Comparison of ENCODE assay signal across 9 mouse cellular contexts in genomic region chr2:29271803-29272518, GRCm38 (mm10). TPM values are rescaled to one million over a fixed set of nuclear protein-coding genes. Genes with fewer than 3 reads are reported as not detected.
A peak's percentile ranks its signal among the peaks of the same experiment; 100 is the strongest.
DNase-seq lines count a peak whose midpoint lies in the region; ATAC-seq and TF ChIP-seq lines count a peak whose summit lies in the region.
"Had no signal": no experiment of that assay in that cellular context is flagged by ENCODE, and none has a peak within 500 bp of the region (broad histone marks: within the 10 kb centered on the region; RNA-seq: fewer than 3 reads in every experiment).

No protein-coding gene starts in this region.

- H3K4me2 ChIP-seq in forebrain, embryonic 15.5 days (replicated peaks) = no peak overlapping the region
- H3K4me2 ChIP-seq in neural tube, embryonic 13.5 days = no peak overlapping the region
- H3K4me2 ChIP-seq: liver, embryonic 12.5 days had no signal

- intact Hi-C loops in gastrocnemius, postnatal 14 days (cut with DNase I; ENCODE audit: low total_unique reads) = no loop called here

- ATAC-seq in forebrain, embryonic 15.5 days (replicated peaks) = 0 out of 2 replicates have a peak, but pooled peaks have one; percentile 35
- ATAC-seq in neural tube, embryonic 13.5 days (ENCODE audit: low read depth) = peak; percentile 89
- ATAC-seq: liver, embryonic 12.5 days had no signal

- TF ChIP-seq POLR2A in lung, adult 2 months (IDR thresholded peaks at IDR 0.05; ENCODE audit: borderline replicate concordance, extremely low read depth, low read depth, low read length) = no peak
- no peak for TF ChIP-seq POLR2A in cerebellum, adult 2 months (IDR thresholded peaks at IDR 0.05; ENCODE audit: borderline replicate concordance, insufficient read depth, low read length)

- no peaks in the 10 kb centered on the region for H3K27me3 ChIP-seq in forebrain, embryonic 15.5 days
- peaks cover 4% of the 10 kb centered on the region; the same call in 1 of the 2 replicates for H3K27me3 ChIP-seq in neural tube, embryonic 13.5 days
- no peaks in the 10 kb centered on the region for H3K27me3 ChIP-seq in cerebellum, adult 2 months (ENCODE audit: control insufficient read depth, insufficient read depth, low read length)

- no peaks in the 10 kb centered on the region for H3K9me3 ChIP-seq in forebrain, embryonic 15.5 days
- no peaks in the 10 kb centered on the region for H3K9me3 ChIP-seq in neural tube, embryonic 13.5 days
- H3K9me3 ChIP-seq: liver, embryonic 12.5 days had no signal

- H3K9ac ChIP-seq in forebrain, embryonic 15.5 days (replicated peaks) = 0 out of 2 replicates have a peak overlapping the region, but pooled peaks have one; percentile 9
- 0 out of 2 replicates have a peak overlapping the region, but pooled peaks have one; percentile 22 for H3K9ac ChIP-seq in neural tube, embryonic 13.5 days
- H3K9ac ChIP-seq: liver, embryonic 12.5 days had no signal

- no peak overlapping the region for H3K4me3 ChIP-seq in lung, adult 2 months (replicated peaks; ENCODE audit: extremely low read depth, low read depth, low read length)
- no peak overlapping the region for H3K4me3 ChIP-seq in forebrain, embryonic 15.5 days
- no peak overlapping the region for H3K4me3 ChIP-seq in neural tube, embryonic 13.5 days
- H3K4me3 ChIP-seq in cerebellum, adult 2 months (replicated peaks; ENCODE audit: insufficient read depth, low read depth, low read length) = no peak overlapping the region
- H3K4me3 ChIP-seq: liver, embryonic 12.5 days had no signal

- H3K27ac ChIP-seq in forebrain, embryonic 15.5 days (replicated peaks) = 0 out of 2 replicates have a peak overlapping the region, but pooled peaks have one; percentile 3
- H3K27ac ChIP-seq in neural tube, embryonic 13.5 days (replicated peaks) = peak overlapping the region; percentile 73
- H3K27ac ChIP-seq in cerebellum, adult 2 months (ENCODE audit: insufficient read depth, low read length) = no peak overlapping the region
- H3K27ac ChIP-seq: liver, embryonic 12.5 days had no signal

- WGBS in lung, adult 2 months = 43% methylated on average over 7 of the region's 7 CpGs
- WGBS in forebrain, embryonic 15.5 days = 47% methylated on average over 7 of the region's 7 CpGs
- 31% methylated on average over 7 of the region's 7 CpGs for WGBS in neural tube, embryonic 13.5 days
- 45% methylated on average over 7 of the region's 7 CpGs for WGBS in cerebellum, adult 2 months

- no peak for TF ChIP-seq CTCF in lung, adult 2 months (IDR thresholded peaks at IDR 0.05; ENCODE audit: insufficient read depth, low read length)
- TF ChIP-seq CTCF in cerebellum, adult 2 months (IDR thresholded peaks at IDR 0.05; ENCODE audit: borderline replicate concordance, insufficient read depth, low read depth, low read length) = no peak

- DNase-seq in lung, adult 18-20 months = peak; percentile 17 to 27
- no peak for DNase-seq in lung, adult 2 months
- DNase-seq in kidney, postnatal 4 days = peak; percentile 68 to 75
- no peak for DNase-seq in cerebellum, adult 2 months
- DNase-seq in gastrocnemius, postnatal 14 days = no peak
- DNase-seq in testis, postnatal 10 days (ENCODE audit: low spot score) = no peak

- H3K4me1 ChIP-seq in lung, adult 2 months (ENCODE audit: control insufficient read depth, insufficient read depth, low read length) = no peaks in the 10 kb centered on the region
- H3K4me1 ChIP-seq in forebrain, embryonic 15.5 days = peaks cover 16% of the 10 kb centered on the region
- peaks cover 26% of the 10 kb centered on the region for H3K4me1 ChIP-seq in neural tube, embryonic 13.5 days (replicated peaks)
- H3K4me1 ChIP-seq in cerebellum, adult 2 months (ENCODE audit: control insufficient read depth, insufficient read depth, low read length) = peaks cover 2% of the 10 kb centered on the region
- H3K4me1 ChIP-seq: liver, embryonic 12.5 days had no signal

- no peaks in the 10 kb centered on the region for H3K36me3 ChIP-seq in forebrain, embryonic 15.5 days
- H3K36me3 ChIP-seq in neural tube, embryonic 13.5 days = no peaks in the 10 kb centered on the region
- H3K36me3 ChIP-seq: liver, embryonic 12.5 days had no signal

RNA-seq across cellular contexts. Expression of gene Ntng2, which starts 19.2 kb away (rescaled TPM):
- polyA plus RNA-seq in lung, adult 2 months (2012; rRNA removed) = 44.7 and 51.7 TPM in 2 replicates
- polyA plus RNA-seq in forebrain, embryonic 15.5 days (2015; fragmentation: Nextera tagmentation; extraction: Ambion mirVana) = 11.7 and 13.5 TPM in 2 replicates
- 1.8 and 2.0 TPM in 2 replicates for polyA plus RNA-seq in neural tube, embryonic 13.5 days (2015; fragmentation: Nextera tagmentation; extraction: Ambion mirVana)
- polyA plus RNA-seq in cerebellum, adult 2 months (2012; rRNA removed) = 25.7 and 26.0 TPM in 2 replicates
- total RNA-seq in gastrocnemius, postnatal 14 days (2021) = 10 to 100 TPM; 24.2 to 28.2 TPM
- polyA plus RNA-seq: liver, embryonic 12.5 days had no signal

Comparison
In these comparisons a context has a peak if more than half of its experiments do, and no peak if none do; other contexts are left out.
1. DNase-seq: peak in lung, adult 18-20 months (2 of 2) and kidney, postnatal 4 days (2 of 2); none in lung, adult 2 months (single experiment), cerebellum, adult 2 months (0 of 2), gastrocnemius, postnatal 14 days (single experiment) and testis, postnatal 10 days (single experiment).